Mouse (Mus musculus) CH12.LX (cell line): Measurements from ENCODE around the gene Ociad1. TPM values are rescaled to one million over a fixed set of nuclear protein-coding genes. Genes with fewer than 3 reads are reported as not detected.

ENCODE experiments used
- DNase-seq: peaks from one replicate; pipeline ENCODE4 v3.0.0-alpha.2; 2013; ENCODE audit errors: extremely low read depth
- H3K27ac ChIP-seq: 2 replicates; pipeline ENCODE4 v1.5.1; 2012; ENCODE audit warnings: low read depth, mild to moderate bottlenecking, control low read depth, moderate library complexity; ENCODE audit not compliant: insufficient read depth
- H3K27me3 ChIP-seq: replicated peaks from 2 replicates; pipeline ENCODE3; 2012; ENCODE audit warnings: inconsistent platforms
- H3K36me3 ChIP-seq, 2 experiments: replicated peaks in 1 of 2; 2 replicates each; pipeline versions ENCODE3 to v1.6.1; 2012; ENCODE audit warnings: inconsistent platforms in 1 of 2, low read length in 1 of 2, mild to moderate bottlenecking in 1 of 2, mixed read lengths in 1 of 2, moderate library complexity in 1 of 2; ENCODE audit not compliant: control insufficient read depth in 1 of 2, insufficient read depth in 1 of 2
- H3K4me1 ChIP-seq, 2 experiments: 2 replicates each; pipeline ENCODE4 v1.6.1; 2012; ENCODE audit warnings: inconsistent platforms in 1 of 2, moderate library complexity in 1 of 2; ENCODE audit not compliant: insufficient read depth in 2 of 2, control insufficient read depth in 1 of 2
- H3K4me2 ChIP-seq: 2 replicates; pipeline ENCODE4 v1.6.1; 2012; ENCODE audit warnings: low read depth, mild to moderate bottlenecking, control low read depth; ENCODE audit not compliant: poor library complexity, insufficient read depth, severe bottlenecking
- H3K4me3 ChIP-seq, 3 experiments: fragments of 150-350 bp in 1 of 3; sonication (generic) in 1 of 3; replicated peaks in 1 of 3; 2 replicates each; pipeline versions ENCODE3 to v1.5.1; 2011 to 2012; ENCODE audit warnings: low read depth in 2 of 3, low read length in 2 of 3, mild to moderate bottlenecking in 2 of 3, moderate library complexity in 2 of 3, control low read depth in 1 of 3, improper control_type of control experiment in 1 of 3, inconsistent platforms in 1 of 3, mixed read lengths in 1 of 3; ENCODE audit not compliant: poor library complexity in 1 of 3
- H3K79me2 ChIP-seq: replicated peaks from 2 replicates; pipeline ENCODE4 v1.6.1; 2012; ENCODE audit warnings: mild to moderate bottlenecking, moderate library complexity; ENCODE audit not compliant: control insufficient read depth, poor library complexity, insufficient read depth, severe bottlenecking; ENCODE audit errors: extremely low read depth
- H3K9ac ChIP-seq: 2 replicates; pipeline ENCODE4 v1.6.1; 2012; ENCODE audit warnings: low read depth, mild to moderate bottlenecking, control low read depth, moderate library complexity; ENCODE audit not compliant: insufficient read depth
- H3K9me3 ChIP-seq: replicated peaks from 2 replicates; pipeline ENCODE3; 2012; ENCODE audit warnings: low read length, inconsistent platforms, mixed read lengths
- BHLHE40 ChIP-seq: IDR thresholded peaks from 2 replicates; pipeline ENCODE4 v1.6.1; 2011; ENCODE audit warnings: mild to moderate bottlenecking, low read depth, low read length, improper control_type of control experiment
- CHD2 ChIP-seq: IDR thresholded peaks from 2 replicates; pipeline ENCODE4 v1.6.1; 2011; ENCODE audit warnings: low read length, improper control_type of control experiment
- E2F4 ChIP-seq: IDR thresholded peaks from 2 replicates; pipeline ENCODE4 v1.6.1; 2011; ENCODE audit warnings: low read depth, low read length, improper control_type of control experiment; ENCODE audit not compliant: insufficient replicate concordance
- ETS1 ChIP-seq: conservative IDR thresholded peaks from 2 replicates; pipeline ENCODE4 v1.6.1; 2012; ENCODE audit warnings: low read depth, mild to moderate bottlenecking, inconsistent platforms, low read length, improper control_type of control experiment, moderate library complexity
- GABPA ChIP-seq: IDR thresholded peaks from 2 replicates; pipeline ENCODE4 v1.6.1; 2012; ENCODE audit warnings: low read depth, low read length, improper control_type of control experiment, inconsistent platforms; ENCODE audit not compliant: insufficient replicate concordance
- HCFC1 ChIP-seq: IDR thresholded peaks from 2 replicates; pipeline ENCODE4 v1.6.1; 2012; ENCODE audit warnings: low read depth, mild to moderate bottlenecking, inconsistent platforms, low read length, improper control_type of control experiment
- JUN ChIP-seq: IDR thresholded peaks from 2 replicates; pipeline ENCODE4 v1.6.1; 2011; ENCODE audit warnings: low read depth, mild to moderate bottlenecking, low read length, improper control_type of control experiment, moderate library complexity; ENCODE audit not compliant: insufficient read depth
- JUND ChIP-seq: conservative IDR thresholded peaks from 2 replicates; pipeline ENCODE4 v1.6.1; 2011; ENCODE audit warnings: low read depth, low read length, improper control_type of control experiment
- MAX ChIP-seq: IDR thresholded peaks from 2 replicates; pipeline ENCODE4 v1.6.1; 2011; ENCODE audit warnings: low read length, improper control_type of control experiment
- MEF2A ChIP-seq: IDR thresholded peaks from 2 replicates; pipeline ENCODE4 v1.6.1; 2014; ENCODE audit warnings: low read depth, mild to moderate bottlenecking, inconsistent platforms, low read length, improper control_type of control experiment, borderline replicate concordance
- PAX5 ChIP-seq: IDR thresholded peaks from 2 replicates; pipeline ENCODE4 v1.6.1; 2012; ENCODE audit warnings: low read length, inconsistent platforms, mixed read lengths
- POLR2A ChIP-seq: IDR thresholded peaks from 2 replicates; pipeline ENCODE4 v1.6.1; 2011; ENCODE audit warnings: low read depth, mild to moderate bottlenecking, improper control_type of control experiment, low read length
- RAD21 ChIP-seq: IDR thresholded peaks from 2 replicates; pipeline ENCODE4 v1.6.1; 2011; ENCODE audit warnings: low read depth, mild to moderate bottlenecking, low read length, improper control_type of control experiment, moderate library complexity
- SIN3A ChIP-seq: IDR thresholded peaks from 2 replicates; pipeline ENCODE4 v1.6.1; 2012; ENCODE audit warnings: low read length, improper control_type of control experiment, inconsistent platforms
- TCF12 ChIP-seq: IDR thresholded peaks from 2 replicates; pipeline ENCODE4 v1.6.1; 2014; ENCODE audit warnings: low read depth, mild to moderate bottlenecking, inconsistent platforms, low read length, improper control_type of control experiment
- USF1 ChIP-seq: IDR thresholded peaks from 2 replicates; pipeline ENCODE4 v1.6.1; 2014; ENCODE audit warnings: low read depth, mild to moderate bottlenecking, inconsistent platforms, low read length, improper control_type of control experiment
- USF2 ChIP-seq: conservative IDR thresholded peaks from 2 replicates; pipeline ENCODE4 v1.6.1; 2011; ENCODE audit warnings: low read depth, low read length, improper control_type of control experiment
- dilution Hi-C: fragments of 300-500 bp; cut with MboI; formaldehyde crosslinking; loops from 2 replicates; pipeline ENCODE4 v1.14.3; 2020; ENCODE audit warnings: low sequenced_read_pairs; ENCODE audit not compliant: extremely low pct_unique_long_range_greater_than_20kb, extremely low pct_ligation_motif_present
- in situ Hi-C: fragments of 300-500 bp; cut with MboI; formaldehyde crosslinking; loops from 3 replicates; pipeline ENCODE4 v1.14.3; 2019; ENCODE audit warnings: low sequenced_read_pairs, low pct_ligation_motif_present, low pct_unique_long_range_greater_than_20kb, mixed read lengths
- polyA plus RNA-seq: library from polyadenylated mRNA; unstranded; fragments of >175 nt; gene quantifications from 2 replicates; pipeline ENCODE4 v1.2.1, GENCODE M21; 2012; ENCODE audit warnings: low read depth; ENCODE audit not compliant: insufficient read length
- total RNA-seq, 2 experiments: library from RNA; depleted of rRNA; stranded (reverse); fragments of 300-350 nt in 1 of 2; fragments of >200 nt in 1 of 2; gene quantifications; 2 replicates each; pipeline ENCODE4 v1.2.3; 2012 to 2014

The Ociad1 gene
- total and polyA plus RNA-seq, 3 experiments, result 153 to 329 (median 292) TPM

- TF ChIP-seq MEF2A (no peak), POLR2A (no peak), USF1 (no peak)
- H3K9ac ChIP-seq, result no peak overlapping the region
- in situ Hi-C loops (no loop called here), dilution Hi-C loops (no loop called here)
- peaks cover 8 to 25% of the 10 kb centered on the region in 2 experiments for H3K4me1 ChIP-seq
- H3K27ac ChIP-seq, result no peak overlapping the region
- no peak overlapping the region for H3K4me3 ChIP-seq
- no peak overlapping the region for H3K4me2 ChIP-seq
- H3K79me2 ChIP-seq, result no peaks in the 10 kb centered on the region
- no peak for DNase-seq
- H3K27me3 ChIP-seq, result no peaks in the 10 kb centered on the region
- no peaks in the 10 kb centered on the region for H3K9me3 ChIP-seq
- peaks cover 3 to 7% of the 10 kb centered on the region in 2 experiments for H3K36me3 ChIP-seq
Measured at GRCm38 (mm10) chr5:73324526-73325170, 32.1 kb downstream of the Ociad1 start.

DNA sequence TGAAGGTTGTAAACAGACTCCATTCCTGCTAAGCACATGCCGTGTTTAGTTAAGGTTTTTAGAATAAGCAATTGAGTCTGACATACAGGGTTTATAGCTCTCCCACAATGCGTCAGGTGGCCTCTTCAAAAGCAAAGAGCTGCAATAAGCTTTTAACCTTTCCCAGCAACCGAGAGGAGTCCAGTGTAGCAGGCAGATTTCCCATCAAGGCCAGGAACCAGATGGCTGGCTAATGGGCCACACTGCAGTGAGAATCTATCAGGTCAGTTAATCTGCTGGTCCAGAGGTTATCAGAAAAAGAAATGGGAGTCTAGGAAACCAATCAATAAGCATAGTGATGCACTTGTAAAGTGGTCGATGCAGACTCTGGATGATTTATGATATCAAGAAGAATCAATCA, 38.4 kb downstream of the Ociad1 start:
- Histone ChIP-seq H3K9me3 (no peaks in the 10 kb centered on the region), H3K4me1 (peaks cover 3 to 28% of the 10 kb centered on the region in 2 experiments; a peak in 3 of 4 replicates), H3K36me3 (no peaks in the 10 kb centered on the region), H3K79me2 (no peaks in the 10 kb centered on the region), H3K4me3 (no peak overlapping the region), H3K4me2 (no peak overlapping the region), H3K27me3 (no peaks in the 10 kb centered on the region), H3K27ac (no peak overlapping the region), H3K9ac (no peak overlapping the region)
- dilution Hi-C loops, result no loop called here
- DNase-seq, result no peak
- in situ Hi-C loops, result no loop called here
- no peak for TF ChIP-seq E2F4
- no peak for TF ChIP-seq PAX5
- no peak for TF ChIP-seq MAX
- no peak for TF ChIP-seq RAD21
- no peak for TF ChIP-seq CHD2
- TF ChIP-seq MEF2A, result no peak
- no peak for TF ChIP-seq HCFC1
- TF ChIP-seq TCF12, result no peak
- no peak for TF ChIP-seq USF1
- no peak for TF ChIP-seq JUN
- no peak for TF ChIP-seq USF2
- TF ChIP-seq ETS1, result no peak
- no peak for TF ChIP-seq SIN3A
- TF ChIP-seq GABPA, result no peak
- no peak for TF ChIP-seq JUND
- TF ChIP-seq BHLHE40, result no peak
